Mouse (Mus musculus) MEL (cell line): ENCODE data around the gene 1700019N19Rik. TPM values are rescaled to one million over a fixed set of nuclear protein-coding genes. Genes with fewer than 3 reads are reported as not detected.

ENCODE experiments used
- DNase-seq: peaks from one replicate; pipeline ENCODE4 v3.0.0; 2011; ENCODE audit warnings: low read depth, low spot score
- H3K27ac ChIP-seq: 2 replicates; pipeline ENCODE4 v1.5.1; 2012; ENCODE audit warnings: low read depth, mild to moderate bottlenecking, control low read depth, low read length, moderate library complexity; ENCODE audit not compliant: control insufficient read depth
- H3K27me3 ChIP-seq, 2 experiments: fragments of 150-350 bp in 1 of 2; sonication (generic) in 1 of 2; 2 replicates each; pipeline ENCODE4 v1.6.1; 2012; ENCODE audit warnings: low read length in 2 of 2, mild to moderate bottlenecking in 2 of 2, improper control_type of control experiment in 1 of 2, moderate library complexity in 1 of 2; ENCODE audit not compliant: insufficient read depth in 2 of 2, control insufficient read depth in 1 of 2
- H3K36me3 ChIP-seq, 2 experiments: 2 replicates each; pipeline ENCODE4 v1.6.1; 2012 to 2014; ENCODE audit warnings: low read length in 2 of 2, improper control_type of control experiment in 1 of 2, inconsistent platforms in 1 of 2, mild to moderate bottlenecking in 1 of 2; ENCODE audit not compliant: insufficient read depth in 2 of 2, control insufficient read depth in 1 of 2
- H3K4me1 ChIP-seq, 2 experiments: fragments of 150-350 bp in 1 of 2; sonication (generic) in 1 of 2; 2 replicates each; pipeline ENCODE4 v1.6.1; 2012; ENCODE audit warnings: low read length in 2 of 2, improper control_type of control experiment in 1 of 2, mild to moderate bottlenecking in 1 of 2; ENCODE audit not compliant: insufficient read depth in 2 of 2, control insufficient read depth in 1 of 2
- H3K4me3 ChIP-seq, 2 experiments: fragments of 150-350 bp in 1 of 2; sonication (generic) in 1 of 2; 2 replicates each; pipeline ENCODE4 v1.5.1; 2012; ENCODE audit warnings: low read depth in 2 of 2, low read length in 2 of 2, mild to moderate bottlenecking in 2 of 2, moderate library complexity in 2 of 2, control low read depth in 1 of 2, improper control_type of control experiment in 1 of 2; ENCODE audit not compliant: control insufficient read depth in 1 of 2, insufficient read depth in 1 of 2
- H3K79me2 ChIP-seq: 2 replicates; pipeline ENCODE4 v1.6.1; 2012; ENCODE audit warnings: mild to moderate bottlenecking, low read length, moderate library complexity; ENCODE audit not compliant: control insufficient read depth, poor library complexity, insufficient read depth
- H3K9ac ChIP-seq: 2 replicates; pipeline ENCODE4 v1.6.1; 2012; ENCODE audit warnings: low read depth, mild to moderate bottlenecking, control low read depth, low read length, moderate library complexity; ENCODE audit not compliant: control insufficient read depth, poor library complexity, severe bottlenecking
- H3K9me3 ChIP-seq: fragments of 150-350 bp; sonication (generic); replicated peaks from 2 replicates; pipeline ENCODE4 v1.6.1; 2012; ENCODE audit warnings: mild to moderate bottlenecking, low read length, improper control_type of control experiment, moderate library complexity; ENCODE audit not compliant: insufficient read depth
- BHLHE40 ChIP-seq: IDR thresholded peaks from 2 replicates; pipeline ENCODE4 v1.6.1; 2012; ENCODE audit warnings: low read depth, mild to moderate bottlenecking, inconsistent platforms, low read length, improper control_type of control experiment, borderline replicate concordance
- CTCF ChIP-seq, 3 experiments: IDR thresholded peaks in 2 of 3; conservative IDR thresholded peaks in 1 of 3; 2 replicates each; pipeline ENCODE4 v1.5.1; 2011 to 2012; ENCODE audit warnings: low read length in 3 of 3, low read depth in 2 of 3, mild to moderate bottlenecking in 2 of 3, improper control_type of control experiment in 1 of 3, inconsistent platforms in 1 of 3, mixed read lengths in 1 of 3, moderate library complexity in 1 of 3; ENCODE audit not compliant: control insufficient read depth in 1 of 3, insufficient read depth in 1 of 3, poor library complexity in 1 of 3, severe bottlenecking in 1 of 3
- GABPA ChIP-seq: IDR thresholded peaks from 2 replicates; pipeline ENCODE4 v1.6.1; 2012; ENCODE audit warnings: low read depth, mild to moderate bottlenecking, inconsistent platforms, low read length, improper control_type of control experiment, moderate library complexity
- MAX ChIP-seq: IDR thresholded peaks from 2 replicates; pipeline ENCODE4 v1.6.1; 2011; ENCODE audit warnings: low read length, improper control_type of control experiment
- MAZ ChIP-seq: IDR thresholded peaks from 2 replicates; pipeline ENCODE4 v1.6.1; 2012; ENCODE audit warnings: low read depth, mild to moderate bottlenecking, inconsistent platforms, low read length, improper control_type of control experiment
- MEF2A ChIP-seq: IDR thresholded peaks from 2 replicates; pipeline ENCODE4 v1.6.1; 2014; ENCODE audit warnings: low read depth, mild to moderate bottlenecking, inconsistent platforms, low read length, improper control_type of control experiment; ENCODE audit not compliant: poor library complexity, insufficient replicate concordance, severe bottlenecking; ENCODE audit errors: extremely low read depth
- MXI1 ChIP-seq: IDR thresholded peaks from 2 replicates; pipeline ENCODE4 v1.6.1; 2011; ENCODE audit warnings: mild to moderate bottlenecking, low read depth, low read length, improper control_type of control experiment
- MYC ChIP-seq: IDR thresholded peaks from 2 replicates; pipeline ENCODE4 v1.6.1; 2011; ENCODE audit warnings: low read depth, mild to moderate bottlenecking, low read length, improper control_type of control experiment, moderate library complexity
- POLR2A ChIP-seq, 2 experiments: IDR thresholded peaks; 2 replicates each; pipeline ENCODE4 v1.6.1; 2011 to 2012; ENCODE audit warnings: low read length in 2 of 2, mild to moderate bottlenecking in 2 of 2, control low read depth in 1 of 2, improper control_type of control experiment in 1 of 2, low read depth in 1 of 2, moderate library complexity in 1 of 2; ENCODE audit not compliant: control insufficient read depth in 1 of 2, insufficient read depth in 1 of 2, poor library complexity in 1 of 2
- RAD21 ChIP-seq: IDR thresholded peaks from 2 replicates; pipeline ENCODE4 v1.6.1; 2011; ENCODE audit warnings: mild to moderate bottlenecking, low read depth, low read length, improper control_type of control experiment
- SIN3A ChIP-seq: IDR thresholded peaks from 2 replicates; pipeline ENCODE4 v1.6.1; 2012; ENCODE audit warnings: low read length, improper control_type of control experiment, inconsistent platforms
- SMC3 ChIP-seq: IDR thresholded peaks from 2 replicates; pipeline ENCODE4 v1.6.1; 2011; ENCODE audit warnings: low read depth, low read length, improper control_type of control experiment
- TAL1 ChIP-seq: IDR thresholded peaks from 2 replicates; pipeline ENCODE4 v1.6.1; 2012; ENCODE audit warnings: mild to moderate bottlenecking, inconsistent platforms, low read length, moderate library complexity, mixed read lengths
- TBP ChIP-seq: IDR thresholded peaks from 2 replicates; pipeline ENCODE4 v1.8.0; 2011; ENCODE audit warnings: low read depth, low read length, improper control_type of control experiment
- TCF12 ChIP-seq: IDR thresholded peaks from 2 replicates; pipeline ENCODE4 v1.6.1; 2014; ENCODE audit warnings: low read depth, mild to moderate bottlenecking, inconsistent platforms, low read length, improper control_type of control experiment, moderate library complexity
- USF1 ChIP-seq: IDR thresholded peaks from 2 replicates; pipeline ENCODE4 v1.6.1; 2014; ENCODE audit warnings: low read depth, mild to moderate bottlenecking, inconsistent platforms, low read length, improper control_type of control experiment, moderate library complexity
- ZNF384 ChIP-seq: IDR thresholded peaks from 2 replicates; pipeline ENCODE4 v1.6.1; 2012; ENCODE audit warnings: low read depth, mild to moderate bottlenecking, inconsistent platforms, low read length, improper control_type of control experiment
- polyA plus RNA-seq, 2 experiments: library from polyadenylated mRNA; stranded (reverse) in 1 of 2; unstranded in 1 of 2; fragments of >175 nt in 1 of 2; fragments of >200 nt in 1 of 2; gene quantifications; 2 replicates each; pipeline versions ENCODE4 v1.2.1 to v1.2.4; 2012; ENCODE audit warnings: low replicate concordance in 2 of 2, low read depth in 1 of 2; ENCODE audit not compliant: insufficient read length in 2 of 2, insufficient read depth in 1 of 2, missing spikeins in 1 of 2
- total RNA-seq: library from RNA; depleted of rRNA; stranded (reverse); fragments of 300-350 nt; gene quantifications from 2 replicates; pipeline ENCODE4 v1.2.3, GENCODE M21; 2012

1700019N19Rik gene
- total and polyA plus RNA-seq, 3 experiments, result not detected

DNA sequence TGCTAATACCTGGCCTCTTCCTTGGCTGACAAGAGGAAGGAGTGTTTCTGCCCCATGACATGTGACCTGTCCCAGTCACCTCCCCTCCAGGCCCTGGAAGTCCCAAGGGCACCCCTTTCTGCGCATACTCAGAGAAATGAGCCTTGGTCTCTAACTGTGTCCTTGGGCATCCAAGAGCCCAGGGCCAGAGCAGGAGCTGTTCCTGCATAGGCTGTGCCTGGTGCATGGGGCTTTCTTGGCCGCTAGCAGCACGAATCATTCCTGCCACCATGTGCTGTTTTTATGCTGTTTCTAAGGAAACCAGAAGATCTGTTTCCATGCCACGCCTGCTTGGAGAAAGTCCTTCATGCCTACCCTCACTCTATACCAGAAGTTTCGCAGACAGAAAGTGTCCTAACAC is 16.3 kb upstream of the 1700019N19Rik start:
- H3K4me1 ChIP-seq, result no peaks in the 10 kb centered on the region
- no peak overlapping the region for H3K27ac ChIP-seq
- TF ChIP-seq TAL1 (no peak), MAZ (no peak), TCF12 (no peak), BHLHE40 (no peak), MAX (no peak), TBP (no peak), MEF2A (no peak)
- H3K9me3 ChIP-seq, result no peaks in the 10 kb centered on the region
- no peak overlapping the region for H3K4me3 ChIP-seq
- H3K79me2 ChIP-seq, result no peaks in the 10 kb centered on the region
- H3K9ac ChIP-seq, result no peak overlapping the region
- no peaks in the 10 kb centered on the region for H3K27me3 ChIP-seq
- DNase-seq, result no peak
- no peaks in the 10 kb centered on the region for H3K36me3 ChIP-seq

DNA sequence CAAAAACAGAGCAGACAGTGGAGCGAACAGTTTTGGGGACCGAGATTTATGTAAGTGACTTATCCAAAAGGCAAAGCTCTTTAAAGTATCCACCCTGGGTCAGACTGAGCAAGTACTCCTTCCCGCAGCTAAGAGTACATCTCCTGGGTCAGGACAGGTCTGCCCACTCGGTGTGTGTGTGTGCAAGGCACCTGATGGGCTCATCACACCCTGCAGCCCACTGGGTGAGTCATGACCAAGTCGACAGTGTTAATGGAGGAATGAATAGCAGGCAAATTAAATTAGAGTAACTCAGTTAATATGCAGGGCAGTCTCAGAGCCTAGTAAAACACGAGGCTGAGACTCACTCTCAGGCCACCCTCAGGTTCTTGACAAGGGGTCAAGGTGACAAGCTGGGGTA is 14.6 kb upstream of the 1700019N19Rik start:
- DNase-seq, result no peak
- no peaks in the 10 kb centered on the region for H3K9me3 ChIP-seq
- no peaks in the 10 kb centered on the region for H3K36me3 ChIP-seq
- no peak overlapping the region for H3K27ac ChIP-seq
- no peaks in the 10 kb centered on the region for H3K79me2 ChIP-seq
- no peaks in the 10 kb centered on the region for H3K4me1 ChIP-seq
- TF ChIP-seq POLR2A (IDR thresholded peaks at IDR 0.05; ENCODE audit: control insufficient read depth in 1 of 2, insufficient read depth in 1 of 2, low read depth in 1 of 2, low read length in 2 of 2, poor library complexity in 1 of 2), result no peak
- TF ChIP-seq MEF2A, result no peak
- TF ChIP-seq ZNF384, result no peak
- TF ChIP-seq SIN3A, result no peak
- TF ChIP-seq TCF12, result no peak
- no peak for TF ChIP-seq MXI1
- TF ChIP-seq GABPA, result no peak
- no peak for TF ChIP-seq MYC
- TF ChIP-seq TAL1, result no peak
- H3K27me3 ChIP-seq, result no peaks in the 10 kb centered on the region
- no peak overlapping the region for H3K9ac ChIP-seq
- no peak overlapping the region for H3K4me3 ChIP-seq

DNA sequence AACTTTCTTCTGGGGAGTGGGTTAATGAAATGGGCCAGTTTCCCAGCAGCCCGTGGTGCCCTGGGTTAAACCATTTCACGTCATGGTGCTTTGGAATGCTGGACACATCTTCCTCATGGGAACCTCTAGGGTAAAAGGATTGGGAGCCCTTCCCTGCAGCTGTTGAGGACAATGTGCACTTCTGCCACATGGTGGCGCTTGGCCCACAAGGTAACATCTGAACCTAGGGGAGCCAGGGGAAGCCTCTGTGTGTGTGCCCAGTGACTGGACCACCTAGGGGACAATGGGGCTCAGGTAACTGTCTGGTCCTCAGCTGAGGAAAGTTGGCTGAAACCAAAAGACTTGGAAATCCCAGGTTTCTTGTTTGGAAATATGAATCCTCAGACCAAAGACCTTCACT is 12.1 kb upstream of the 1700019N19Rik start:
- Histone ChIP-seq H3K27ac (no peak overlapping the region), H3K9me3 (no peaks in the 10 kb centered on the region), H3K4me1 (no peaks in the 10 kb centered on the region), H3K79me2 (no peaks in the 10 kb centered on the region), H3K4me3 (no peak overlapping the region), H3K9ac (no peak overlapping the region), H3K27me3 (no peaks in the 10 kb centered on the region), H3K36me3 (no peaks in the 10 kb centered on the region)
- no peak for DNase-seq
- TF ChIP-seq USF1, result no peak
- no peak for TF ChIP-seq MAZ
- TF ChIP-seq BHLHE40, result no peak
- peak; percentile 36 for TF ChIP-seq SMC3
- TF ChIP-seq RAD21, result peak; percentile 18
- TF ChIP-seq CTCF (IDR thresholded peaks at IDR 0.05 in 2 of 3, conservative IDR thresholded peaks at IDR 0.05 in 1 of 3; ENCODE audit: control insufficient read depth in 1 of 3, insufficient read depth in 1 of 3, low read depth in 2 of 3, low read length in 3 of 3, poor library complexity in 1 of 3, severe bottlenecking in 1 of 3), result peak; percentile 28 to 49 (median 35)
